Mouse (Mus musculus): ENCODE results near the gene Klri2. TPM values are rescaled to one million over a fixed set of nuclear protein-coding genes. Genes with fewer than 3 reads are reported as not detected.
"Not testable (repeated sequence)": the region's sequence is repeated elsewhere in the genome, so short reads cannot be mapped to it uniquely, and the experiment has no call there.

Klri2 gene
- not detected in 2 replicates for polyA plus RNA-seq (2012)

- Histone ChIP-seq H3K27me3 (ENCODE audit: control insufficient read depth) (no peaks in the 10 kb centered on the region), H3K4me1 (ENCODE audit: control insufficient read depth) (no peaks in the 10 kb centered on the region), H3K4me3 (replicated peaks) (no peak within 1 kb of the TSS), H3K36me3 (ENCODE audit: control insufficient read depth) (no peaks in the 10 kb centered on the region), H3K9me3 (ENCODE audit: control insufficient read depth, low read length) (no peaks in the 10 kb centered on the region)
- TF ChIP-seq GATA1 (IDR thresholded peaks at IDR 0.05; ENCODE audit: low read length), result no peak
- no peak for TF ChIP-seq TAL1 (IDR thresholded peaks at IDR 0.05; ENCODE audit: low read length)
Observed at GRCm38 (mm10) chr6:129740069-129740721, at the start of gene Klri2. Gene Klri2 (minus strand): TSS chr6:129740484.

GRCm38 (mm10) chr6:129784170-129784569 lies 43.9 kb upstream of the Klri2 start, which contains the start of gene Gm156:
Gene Gm156 (minus strand): TSS chr6:129784270.
- not testable (repeated sequence) for H3K4me3 ChIP-seq (replicated peaks); H3K9me3 ChIP-seq (ENCODE audit: control insufficient read depth, low read length); H3K27me3 ChIP-seq (ENCODE audit: control insufficient read depth); H3K36me3 ChIP-seq (ENCODE audit: control insufficient read depth); H3K4me1 ChIP-seq (ENCODE audit: control insufficient read depth)

DNA sequence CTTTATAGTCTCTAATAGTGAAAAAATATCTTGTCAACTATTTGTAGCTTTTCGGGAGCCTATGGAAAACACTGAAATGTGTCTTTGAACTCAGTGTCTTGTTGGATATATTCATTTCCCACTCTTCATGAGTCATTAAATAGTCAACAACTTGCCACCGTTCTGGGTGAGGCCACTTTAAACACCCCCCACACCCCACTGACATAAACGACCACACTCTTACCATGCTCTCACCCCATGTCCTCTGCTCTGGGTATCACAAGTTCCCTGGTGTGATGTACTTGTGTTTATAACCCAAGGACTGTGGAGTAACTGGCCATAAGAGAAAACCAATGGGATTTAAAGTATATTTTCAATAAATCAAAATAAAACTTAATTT lies 7.4 kb upstream of the Klri2 start:
- H3K4me1 ChIP-seq (ENCODE audit: control insufficient read depth), result no peaks in the 10 kb centered on the region
- no peaks in the 10 kb centered on the region; the same call in 1 of the 2 replicates for H3K9me3 ChIP-seq (ENCODE audit: control insufficient read depth, low read length)
- no peaks in the 10 kb centered on the region for H3K36me3 ChIP-seq (ENCODE audit: control insufficient read depth)
- no peak for TF ChIP-seq GATA1 (IDR thresholded peaks at IDR 0.05; ENCODE audit: low read length)
- TF ChIP-seq TAL1 (IDR thresholded peaks at IDR 0.05; ENCODE audit: low read length), result no peak
- H3K4me3 ChIP-seq (replicated peaks), result no peak overlapping the region
- no peaks in the 10 kb centered on the region for H3K27me3 ChIP-seq (ENCODE audit: control insufficient read depth)

- TF ChIP-seq GATA1 (IDR thresholded peaks at IDR 0.05; ENCODE audit: low read length) (no peak), TAL1 (IDR thresholded peaks at IDR 0.05; ENCODE audit: low read length) (no peak)
- no peaks in the 10 kb centered on the region for H3K36me3 ChIP-seq (ENCODE audit: control insufficient read depth)
- no peaks in the 10 kb centered on the region for H3K27me3 ChIP-seq (ENCODE audit: control insufficient read depth)
- H3K4me3 ChIP-seq (replicated peaks), result no peak overlapping the region
- no peaks in the 10 kb centered on the region for H3K4me1 ChIP-seq (ENCODE audit: control insufficient read depth)
- no peaks in the 10 kb centered on the region; the same call in 1 of the 2 replicates for H3K9me3 ChIP-seq (ENCODE audit: control insufficient read depth, low read length)
Observed at GRCm38 (mm10) chr6:129747016-129747653, 6.9 kb upstream of the Klri2 start.

DNA sequence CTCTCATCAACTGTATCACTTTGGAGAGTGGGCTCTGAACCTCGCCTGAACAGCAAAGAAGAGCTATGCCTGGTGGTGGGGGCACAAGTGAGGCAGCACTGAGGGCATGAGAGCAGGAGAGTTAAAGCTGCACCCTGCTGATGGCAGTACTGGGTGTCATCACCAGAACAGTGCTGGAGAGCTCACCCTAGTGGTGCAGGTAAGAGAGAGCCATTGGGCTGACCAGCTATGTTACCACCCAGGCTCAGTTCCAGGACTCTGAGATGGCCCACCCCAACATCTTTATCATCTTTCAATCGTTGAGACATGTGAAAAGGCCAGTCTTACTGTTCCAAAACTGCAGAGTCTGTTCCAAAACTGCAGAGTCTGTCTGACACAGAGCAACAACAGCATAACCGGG lies 5.9 kb upstream of the Klri2 start:
- Histone ChIP-seq H3K27me3 (ENCODE audit: control insufficient read depth) (no peaks in the 10 kb centered on the region), H3K4me1 (ENCODE audit: control insufficient read depth) (no peaks in the 10 kb centered on the region), H3K4me3 (replicated peaks) (no peak overlapping the region), H3K9me3 (ENCODE audit: control insufficient read depth, low read length) (no peaks in the 10 kb centered on the region; the same call in 1 of the 2 replicates), H3K36me3 (ENCODE audit: control insufficient read depth) (no peaks in the 10 kb centered on the region)
- TF ChIP-seq TAL1 (IDR thresholded peaks at IDR 0.05; ENCODE audit: low read length) (no peak), GATA1 (IDR thresholded peaks at IDR 0.05; ENCODE audit: low read length) (no peak)

- no peaks in the 10 kb centered on the region for H3K36me3 ChIP-seq (ENCODE audit: control insufficient read depth)
- H3K4me1 ChIP-seq (ENCODE audit: control insufficient read depth), result no peaks in the 10 kb centered on the region
- H3K4me3 ChIP-seq (replicated peaks), result no peak overlapping the region
- TF ChIP-seq TAL1 (IDR thresholded peaks at IDR 0.05; ENCODE audit: low read length), result no peak
- no peak for TF ChIP-seq GATA1 (IDR thresholded peaks at IDR 0.05; ENCODE audit: low read length)
- no peaks in the 10 kb centered on the region for H3K9me3 ChIP-seq (ENCODE audit: control insufficient read depth, low read length)
- H3K27me3 ChIP-seq (ENCODE audit: control insufficient read depth), result no peaks in the 10 kb centered on the region
Observed at GRCm38 (mm10) chr6:129736414-129736813, 3.9 kb downstream of the Klri2 start.

- H3K36me3 ChIP-seq (ENCODE audit: control insufficient read depth), result no peaks in the 10 kb centered on the region
- no peaks in the 10 kb centered on the region for H3K9me3 ChIP-seq (ENCODE audit: control insufficient read depth, low read length)
- TF ChIP-seq TAL1 (IDR thresholded peaks at IDR 0.05; ENCODE audit: low read length) (no peak), GATA1 (IDR thresholded peaks at IDR 0.05; ENCODE audit: low read length) (no peak)
- no peak overlapping the region for H3K4me3 ChIP-seq (replicated peaks)
- no peaks in the 10 kb centered on the region for H3K27me3 ChIP-seq (ENCODE audit: control insufficient read depth)
- H3K4me1 ChIP-seq (ENCODE audit: control insufficient read depth), result no peaks in the 10 kb centered on the region
Observed at GRCm38 (mm10) chr6:129727237-129727636, 13.0 kb downstream of the Klri2 start.

DNA sequence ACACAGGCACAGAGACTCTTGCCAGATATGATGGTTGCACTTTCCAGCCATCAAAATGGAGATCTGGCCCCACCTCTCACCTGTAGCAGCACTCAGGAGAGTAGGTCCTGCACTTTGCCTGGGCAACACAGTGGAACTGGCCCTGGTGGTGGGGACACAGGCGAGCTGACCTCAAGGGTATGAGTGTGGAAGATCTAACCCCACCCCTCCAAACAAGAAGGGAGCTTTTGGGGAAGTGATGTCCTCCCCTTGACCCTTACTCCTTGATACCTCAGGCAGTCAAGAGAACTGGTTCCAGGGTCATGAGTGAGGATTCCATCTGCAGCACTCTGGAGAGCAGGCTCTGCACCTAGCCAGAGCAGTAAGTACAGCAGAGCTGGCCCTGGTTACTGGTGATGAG lies 18.9 kb downstream of the Klri2 start:
- TF ChIP-seq GATA1 (IDR thresholded peaks at IDR 0.05; ENCODE audit: low read length) (no peak), TAL1 (IDR thresholded peaks at IDR 0.05; ENCODE audit: low read length) (no peak)
- H3K27me3 ChIP-seq (ENCODE audit: control insufficient read depth), result no peaks in the 10 kb centered on the region

DNA sequence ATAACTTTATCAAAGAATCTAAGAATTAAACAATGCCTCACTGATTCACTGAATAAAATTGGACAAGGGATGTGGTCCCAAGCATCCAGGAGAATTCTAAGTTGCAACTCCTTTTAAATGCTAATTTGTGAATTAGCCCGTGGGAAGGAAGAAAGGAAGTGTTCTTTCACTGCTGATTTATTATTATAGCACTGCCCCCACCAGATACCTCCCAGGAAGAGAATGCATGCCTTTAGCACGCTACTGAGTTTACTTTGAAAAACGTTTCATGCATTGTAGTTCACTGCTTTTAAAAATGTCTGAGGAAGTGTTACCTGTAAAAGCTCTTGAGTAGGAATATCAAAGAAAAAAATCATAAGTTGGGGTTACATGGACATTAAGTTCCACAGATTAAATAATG lies 19.8 kb downstream of the Klri2 start:
- Histone ChIP-seq H3K4me3 (replicated peaks) (no peak overlapping the region), H3K9me3 (ENCODE audit: control insufficient read depth, low read length) (peaks cover 3% of the 10 kb centered on the region; the same call in 1 of the 2 replicates), H3K36me3 (ENCODE audit: control insufficient read depth) (no peaks in the 10 kb centered on the region), H3K4me1 (ENCODE audit: control insufficient read depth) (no peaks in the 10 kb centered on the region), H3K27me3 (ENCODE audit: control insufficient read depth) (no peaks in the 10 kb centered on the region)
- TF ChIP-seq TAL1 (IDR thresholded peaks at IDR 0.05; ENCODE audit: low read length) (no peak), GATA1 (IDR thresholded peaks at IDR 0.05; ENCODE audit: low read length) (no peak)

More for the DNA sequence above, 18.9 kb downstream of the Klri2 start:
- Histone ChIP-seq H3K36me3 (ENCODE audit: control insufficient read depth) (no peaks in the 10 kb centered on the region), H3K4me3 (replicated peaks) (no peak overlapping the region), H3K9me3 (ENCODE audit: control insufficient read depth, low read length) (peaks cover 3% of the 10 kb centered on the region; the same call in 1 of the 2 replicates), H3K4me1 (ENCODE audit: control insufficient read depth) (no peaks in the 10 kb centered on the region)
